Mouse (Mus musculus): Measurements from ENCODE around the gene Ttc7. TPM values are rescaled to one million over a fixed set of nuclear protein-coding genes. Genes with fewer than 3 reads are reported as not detected.
A peak's percentile ranks its signal among the peaks of the same experiment; 100 is the strongest.

Ttc7 gene
- polyA plus RNA-seq, 1 experiment: 8.8 TPM

- no peak for DNase-seq (ENCODE audit: low read depth)
- TF ChIP-seq POLR2A (IDR thresholded peaks at IDR 0.05; ENCODE audit: borderline replicate concordance, extremely low read depth, insufficient read depth, insufficient read length, poor library complexity, severe bottlenecking) (no peak), CTCF (IDR thresholded peaks at IDR 0.05; ENCODE audit: borderline replicate concordance, extremely low read depth, insufficient read depth, insufficient read length) (no peak)
Measured at GRCm38 (mm10) chr17:87305065-87305464, 22.4 kb downstream of the Ttc7 start.

DNA sequence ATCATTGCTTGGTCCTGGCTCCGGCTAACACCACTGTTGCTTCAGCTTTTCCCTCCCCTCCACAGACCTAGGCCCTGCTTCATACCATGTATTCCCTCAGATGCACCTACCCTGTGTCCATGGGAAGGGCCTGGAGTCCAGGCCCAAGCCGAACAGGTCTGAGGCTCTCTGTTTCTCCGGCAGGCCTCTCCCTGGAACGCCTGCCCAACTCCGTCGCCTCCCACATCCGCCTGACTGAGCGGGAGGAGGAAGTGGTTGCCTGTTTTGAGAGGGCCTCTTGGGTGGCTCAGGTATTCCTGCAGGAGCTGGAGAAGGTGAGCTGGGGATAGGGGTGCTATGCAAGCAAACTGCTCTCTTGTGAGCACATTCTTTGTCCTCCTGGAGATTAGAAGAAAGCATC lies 24.1 kb downstream of the Ttc7 start:
- no peak for DNase-seq (ENCODE audit: low read depth)
- no peak for TF ChIP-seq POLR2A (IDR thresholded peaks at IDR 0.05; ENCODE audit: borderline replicate concordance, extremely low read depth, insufficient read depth, insufficient read length, poor library complexity, severe bottlenecking)
- TF ChIP-seq CTCF (IDR thresholded peaks at IDR 0.05; ENCODE audit: borderline replicate concordance, extremely low read depth, insufficient read depth, insufficient read length): no peak

DNA sequence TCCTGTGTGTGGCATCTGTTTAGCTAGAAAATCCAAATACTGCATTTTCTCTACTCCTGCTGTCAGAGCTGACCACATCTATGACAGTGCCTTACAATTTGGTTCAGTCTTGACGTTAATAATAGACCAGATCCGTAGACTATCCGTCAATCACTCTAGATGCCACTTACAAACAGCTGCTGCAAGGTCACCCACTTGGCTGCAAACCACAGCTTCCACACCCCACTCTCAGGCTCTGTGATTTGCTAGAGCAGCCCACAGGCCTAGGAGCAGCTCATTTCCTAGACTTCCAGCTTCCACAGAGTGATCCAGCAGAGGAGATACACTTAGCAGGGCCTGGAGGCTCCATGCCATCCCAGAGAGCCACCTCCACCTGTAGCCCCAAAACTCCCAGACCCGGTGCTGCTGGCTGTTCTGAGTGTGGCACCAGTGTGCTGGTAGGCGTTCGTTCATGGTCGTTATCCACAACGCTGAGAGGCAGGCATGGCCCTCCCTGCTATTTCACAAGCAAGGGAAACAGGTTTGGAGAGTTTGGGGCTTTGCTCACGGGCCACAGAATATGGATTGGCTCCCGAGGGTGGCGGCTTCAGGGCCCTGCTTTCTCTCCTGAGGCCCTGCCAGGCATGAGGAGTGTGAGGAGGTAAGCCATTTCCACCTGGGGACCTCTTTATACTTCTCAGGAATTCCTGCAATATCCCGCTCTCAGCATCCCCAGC lies 26.5 kb downstream of the Ttc7 start:
- no peak for DNase-seq (ENCODE audit: low read depth)
- TF ChIP-seq POLR2A (IDR thresholded peaks at IDR 0.05; ENCODE audit: borderline replicate concordance, extremely low read depth, insufficient read depth, insufficient read length, poor library complexity, severe bottlenecking) (no peak), CTCF (IDR thresholded peaks at IDR 0.05; ENCODE audit: borderline replicate concordance, extremely low read depth, insufficient read depth, insufficient read length) (no peak)

DNA sequence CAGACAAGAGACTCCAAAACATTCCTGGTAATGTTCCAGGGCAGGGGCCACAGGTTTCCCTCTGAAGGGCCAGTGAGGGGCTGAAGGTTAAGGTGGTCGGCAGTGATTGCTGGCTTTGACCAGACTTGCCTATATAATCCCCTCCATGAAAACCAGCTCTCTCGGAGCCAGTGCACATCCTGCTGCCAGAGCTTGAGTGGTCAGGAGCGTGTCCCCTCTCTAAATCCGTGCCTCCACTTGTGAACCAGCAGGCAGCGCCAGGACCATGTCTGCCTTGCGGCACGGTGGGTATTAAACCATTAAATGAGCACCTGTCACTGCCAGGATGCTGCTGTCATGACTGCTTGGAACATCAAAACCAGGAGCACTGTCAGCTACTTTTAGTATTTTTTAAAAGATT lies 27.8 kb downstream of the Ttc7 start:
- TF ChIP-seq CTCF (IDR thresholded peaks at IDR 0.05; ENCODE audit: borderline replicate concordance, extremely low read depth, insufficient read depth, insufficient read length): no peak
- no peak for TF ChIP-seq POLR2A (IDR thresholded peaks at IDR 0.05; ENCODE audit: borderline replicate concordance, extremely low read depth, insufficient read depth, insufficient read length, poor library complexity, severe bottlenecking)
- no peak for DNase-seq (ENCODE audit: low read depth)

- TF ChIP-seq POLR2A (IDR thresholded peaks at IDR 0.05; ENCODE audit: borderline replicate concordance, extremely low read depth, insufficient read depth, insufficient read length, poor library complexity, severe bottlenecking) (no peak), CTCF (IDR thresholded peaks at IDR 0.05; ENCODE audit: borderline replicate concordance, extremely low read depth, insufficient read depth, insufficient read length) (no peak)
- DNase-seq (ENCODE audit: low read depth): no peak
Measured at GRCm38 (mm10) chr17:87312351-87312750, 29.7 kb downstream of the Ttc7 start.

DNA sequence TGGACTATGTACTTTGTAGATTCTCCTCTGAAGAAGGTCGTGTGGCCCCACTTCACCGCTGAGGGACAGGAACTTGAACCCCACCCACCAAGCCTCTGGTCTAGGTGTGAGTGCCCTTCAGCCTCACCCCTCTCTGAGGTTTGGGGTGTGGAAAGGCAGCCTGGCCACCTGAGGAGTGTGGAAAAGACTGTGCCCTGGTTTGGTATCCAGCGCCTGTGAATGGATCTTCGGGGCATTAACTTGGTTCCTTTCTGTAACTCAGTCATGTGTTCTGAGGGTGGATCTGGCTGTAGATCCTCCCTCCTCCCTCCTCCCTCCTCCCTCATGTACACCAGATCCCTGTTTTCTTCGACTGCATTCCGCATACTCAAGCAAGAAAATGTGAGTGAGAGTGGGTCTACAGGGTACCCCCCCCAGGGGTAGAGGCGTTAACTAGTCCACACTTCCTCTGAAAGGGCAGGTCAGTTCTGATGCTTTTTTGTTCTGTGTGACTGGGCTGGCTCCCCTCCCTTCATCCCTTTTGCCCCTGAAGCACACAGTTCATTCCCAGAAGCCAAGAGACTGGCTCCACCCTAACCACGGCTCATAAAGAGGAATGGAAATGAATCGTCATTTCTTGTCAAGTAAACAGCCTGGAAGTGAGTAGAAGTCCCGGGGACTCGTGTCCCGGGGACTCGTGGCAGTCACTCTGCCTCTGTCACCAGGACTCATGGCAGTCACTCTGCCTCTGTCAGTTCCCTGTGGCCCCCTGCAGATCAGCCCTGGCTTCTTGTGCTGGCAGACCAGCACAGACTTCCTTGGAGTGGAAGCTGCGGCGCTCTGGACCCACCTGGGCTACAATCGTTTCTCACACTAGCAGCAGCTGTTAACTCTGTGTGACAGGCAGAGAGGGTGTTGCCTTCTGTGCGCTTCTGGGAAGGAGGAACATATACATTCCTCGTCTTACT lies 30.5 kb downstream of the Ttc7 start:
- DNase-seq (ENCODE audit: low read depth): no peak
- TF ChIP-seq CTCF (IDR thresholded peaks at IDR 0.05; ENCODE audit: borderline replicate concordance, extremely low read depth, insufficient read depth, insufficient read length) (no peak), POLR2A (IDR thresholded peaks at IDR 0.05; ENCODE audit: borderline replicate concordance, extremely low read depth, insufficient read depth, insufficient read length, poor library complexity, severe bottlenecking) (no peak)

DNA sequence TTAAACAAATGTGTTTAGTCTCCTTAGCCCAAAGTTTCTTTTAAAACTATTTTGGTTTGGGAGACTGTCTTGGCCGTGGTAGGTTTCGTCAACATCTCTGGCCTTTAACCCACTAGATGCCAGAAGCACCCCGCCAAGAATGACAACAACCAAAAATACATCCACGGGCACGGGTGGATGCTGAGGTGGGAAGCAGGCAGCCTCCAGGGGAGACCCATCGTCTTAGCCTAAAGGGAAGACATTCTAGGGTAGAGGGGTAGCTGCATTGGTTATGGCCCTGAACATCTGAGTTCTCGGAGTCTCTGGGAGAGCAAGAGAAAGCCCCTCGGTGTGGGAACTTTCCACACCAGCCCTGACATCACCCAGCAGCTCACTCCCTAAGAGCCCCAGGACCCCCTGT lies 31.4 kb downstream of the Ttc7 start:
- TF ChIP-seq CTCF (IDR thresholded peaks at IDR 0.05; ENCODE audit: borderline replicate concordance, extremely low read depth, insufficient read depth, insufficient read length) (no peak), POLR2A (IDR thresholded peaks at IDR 0.05; ENCODE audit: borderline replicate concordance, extremely low read depth, insufficient read depth, insufficient read length, poor library complexity, severe bottlenecking) (no peak)

GRCm38 (mm10) chr17:87314530-87314946 lies 31.9 kb downstream of the Ttc7 start:
- TF ChIP-seq CTCF (IDR thresholded peaks at IDR 0.05; ENCODE audit: borderline replicate concordance, extremely low read depth, insufficient read depth, insufficient read length) (no peak), POLR2A (IDR thresholded peaks at IDR 0.05; ENCODE audit: borderline replicate concordance, extremely low read depth, insufficient read depth, insufficient read length, poor library complexity, severe bottlenecking) (no peak)
- DNase-seq (ENCODE audit: low read depth): no peak

More for the DNA sequence above, 31.4 kb downstream of the Ttc7 start:
- DNase-seq (ENCODE audit: low read depth): no peak

DNA sequence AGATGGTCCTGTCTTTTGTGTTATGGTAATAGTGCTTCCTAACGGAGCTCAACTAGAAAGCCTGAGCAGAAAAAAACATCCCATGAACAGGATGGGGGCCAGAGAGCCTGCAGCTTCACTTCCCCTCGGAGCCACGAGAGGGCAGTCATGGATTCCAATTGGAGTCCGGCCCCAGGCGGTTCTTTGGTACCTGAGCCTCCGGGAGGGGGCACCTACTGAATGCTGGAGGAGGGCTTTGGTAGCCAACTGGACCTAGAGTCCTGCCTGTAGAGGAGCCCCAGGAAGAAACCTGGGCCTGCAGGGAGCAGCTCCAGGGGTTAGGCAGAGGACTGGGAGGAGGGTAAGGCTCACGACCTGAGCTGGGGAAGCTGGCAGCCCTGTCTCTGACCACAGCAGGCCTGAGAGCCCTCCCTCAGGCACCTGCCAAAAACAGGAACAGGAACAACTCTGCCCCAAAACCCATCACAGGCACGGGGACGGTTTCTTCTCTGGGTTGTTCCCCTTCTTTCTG lies 32.4 kb downstream of the Ttc7 start:
- TF ChIP-seq CTCF (IDR thresholded peaks at IDR 0.05; ENCODE audit: borderline replicate concordance, extremely low read depth, insufficient read depth, insufficient read length) (peak; percentile 99), POLR2A (IDR thresholded peaks at IDR 0.05; ENCODE audit: borderline replicate concordance, extremely low read depth, insufficient read depth, insufficient read length, poor library complexity, severe bottlenecking) (no peak)

DNA sequence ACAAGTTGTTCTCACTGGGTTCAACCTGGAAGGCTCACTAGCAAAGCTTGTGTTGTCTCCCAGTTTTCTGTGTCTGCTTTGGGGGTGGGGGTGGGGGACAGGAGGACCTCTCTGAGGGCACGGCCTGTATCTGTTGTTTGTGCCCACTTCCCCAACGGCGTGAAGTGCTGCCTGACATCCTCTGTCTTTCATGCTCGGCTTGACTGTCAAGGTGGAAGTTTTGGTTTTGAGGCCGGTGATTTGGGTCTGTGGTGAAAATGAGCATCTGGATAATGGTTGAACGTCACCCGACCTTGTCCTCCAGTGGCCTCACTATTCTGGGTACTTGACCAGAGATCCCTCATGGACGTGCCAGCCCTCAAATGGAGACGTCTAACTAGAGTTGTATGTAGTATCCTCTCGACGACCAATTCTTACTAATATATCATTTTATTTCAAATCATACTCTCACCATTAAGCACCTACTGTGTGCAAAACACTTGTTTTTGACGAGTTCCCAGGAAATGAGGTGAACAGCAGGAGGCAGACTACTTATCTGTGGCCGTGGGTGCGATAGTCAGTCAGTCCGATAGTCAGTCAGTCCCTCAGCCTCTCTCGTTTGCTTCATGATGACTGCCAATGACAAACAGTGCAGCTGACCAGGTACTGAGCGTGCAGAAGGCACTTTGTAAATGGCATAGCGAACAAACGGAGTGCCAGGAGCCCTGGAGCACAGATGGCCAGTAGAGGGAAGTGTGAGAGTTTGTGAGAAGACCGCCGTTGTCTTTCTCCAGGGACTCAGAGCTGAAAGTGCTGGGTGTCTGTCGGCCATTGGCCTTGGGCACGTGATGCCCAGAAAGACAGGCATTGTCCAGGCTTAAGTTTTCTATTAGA lies 33.4 kb downstream of the Ttc7 start:
- TF ChIP-seq POLR2A (IDR thresholded peaks at IDR 0.05; ENCODE audit: borderline replicate concordance, extremely low read depth, insufficient read depth, insufficient read length, poor library complexity, severe bottlenecking) (no peak), CTCF (IDR thresholded peaks at IDR 0.05; ENCODE audit: borderline replicate concordance, extremely low read depth, insufficient read depth, insufficient read length) (0 out of 2 replicates have a peak, but pooled peaks have one; percentile 2)

More for the DNA sequence above, 32.4 kb downstream of the Ttc7 start:
- peak; percentile 88 for DNase-seq (ENCODE audit: low read depth)

More for the DNA sequence above, 33.4 kb downstream of the Ttc7 start:
- peak; percentile 59 for DNase-seq (ENCODE audit: low read depth)

All from brain, embryonic 14.5 days (tissue).